Mouse (Mus musculus): Measurements from ENCODE around the gene Myo9b. TPM values are rescaled to one million over a fixed set of nuclear protein-coding genes. Genes with fewer than 3 reads are reported as not detected.

The Myo9b gene
- polyA plus RNA-seq, 1 experiment: 8.8 TPM

GRCm38 (mm10) chr8:71297439-71297838 is 24.9 kb downstream of the Myo9b start:
- H3K4me3 ChIP-seq (ENCODE audit: control insufficient read depth, low read depth, low read length): no peak overlapping the region
- no peaks in the 10 kb centered on the region for H3K4me1 ChIP-seq (ENCODE audit: control insufficient read depth, insufficient read depth, low read length)
- TF ChIP-seq CTCF (IDR thresholded peaks at IDR 0.05; ENCODE audit: control insufficient read depth, insufficient read depth, insufficient replicate concordance, low read depth, low read length): no peak
- no peaks in the 10 kb centered on the region for H3K27me3 ChIP-seq (ENCODE audit: control insufficient read depth, insufficient read depth, low read length)
- no peaks in the 10 kb centered on the region for H3K36me3 ChIP-seq (ENCODE audit: control insufficient read depth, insufficient read depth, low read length)
- no peak overlapping the region for H3K27ac ChIP-seq (ENCODE audit: control insufficient read depth, insufficient read depth, low read depth, low read length)

- Histone ChIP-seq H3K4me1 (ENCODE audit: control insufficient read depth, insufficient read depth, low read length) (no peaks in the 10 kb centered on the region), H3K36me3 (ENCODE audit: control insufficient read depth, insufficient read depth, low read length) (no peaks in the 10 kb centered on the region), H3K27me3 (ENCODE audit: control insufficient read depth, insufficient read depth, low read length) (no peaks in the 10 kb centered on the region), H3K27ac (ENCODE audit: control insufficient read depth, insufficient read depth, low read depth, low read length) (no peak overlapping the region), H3K4me3 (ENCODE audit: control insufficient read depth, low read depth, low read length) (no peak overlapping the region)
- TF ChIP-seq CTCF (IDR thresholded peaks at IDR 0.05; ENCODE audit: control insufficient read depth, insufficient read depth, insufficient replicate concordance, low read depth, low read length): no peak
- TF ChIP-seq POLR2A (IDR thresholded peaks at IDR 0.05; ENCODE audit: control insufficient read depth, low read depth, low read length): no peak
Observed at GRCm38 (mm10) chr8:71299716-71300115, 27.2 kb downstream of the Myo9b start.

- H3K27ac ChIP-seq (ENCODE audit: control insufficient read depth, insufficient read depth, low read depth, low read length): no peak overlapping the region
- no peak for TF ChIP-seq POLR2A (IDR thresholded peaks at IDR 0.05; ENCODE audit: control insufficient read depth, low read depth, low read length)
- TF ChIP-seq CTCF (IDR thresholded peaks at IDR 0.05; ENCODE audit: control insufficient read depth, insufficient read depth, insufficient replicate concordance, low read depth, low read length): no peak
- H3K36me3 ChIP-seq (ENCODE audit: control insufficient read depth, insufficient read depth, low read length): no peaks in the 10 kb centered on the region
- no peak overlapping the region for H3K4me3 ChIP-seq (ENCODE audit: control insufficient read depth, low read depth, low read length)
- no peaks in the 10 kb centered on the region for H3K4me1 ChIP-seq (ENCODE audit: control insufficient read depth, insufficient read depth, low read length)
- no peaks in the 10 kb centered on the region for H3K27me3 ChIP-seq (ENCODE audit: control insufficient read depth, insufficient read depth, low read length)
Observed at GRCm38 (mm10) chr8:71302788-71303187, 30.3 kb downstream of the Myo9b start.

GRCm38 (mm10) chr8:71303632-71304031 is 31.1 kb downstream of the Myo9b start:
- no peak overlapping the region for H3K4me3 ChIP-seq (ENCODE audit: control insufficient read depth, low read depth, low read length)
- no peaks in the 10 kb centered on the region for H3K4me1 ChIP-seq (ENCODE audit: control insufficient read depth, insufficient read depth, low read length)
- TF ChIP-seq POLR2A (IDR thresholded peaks at IDR 0.05; ENCODE audit: control insufficient read depth, low read depth, low read length) (no peak), CTCF (IDR thresholded peaks at IDR 0.05; ENCODE audit: control insufficient read depth, insufficient read depth, insufficient replicate concordance, low read depth, low read length) (no peak)
- no peaks in the 10 kb centered on the region for H3K27me3 ChIP-seq (ENCODE audit: control insufficient read depth, insufficient read depth, low read length)
- H3K36me3 ChIP-seq (ENCODE audit: control insufficient read depth, insufficient read depth, low read length): no peaks in the 10 kb centered on the region
- H3K27ac ChIP-seq (ENCODE audit: control insufficient read depth, insufficient read depth, low read depth, low read length): no peak overlapping the region

- no peak overlapping the region for H3K27ac ChIP-seq (ENCODE audit: control insufficient read depth, insufficient read depth, low read depth, low read length)
- no peak overlapping the region for H3K4me3 ChIP-seq (ENCODE audit: control insufficient read depth, low read depth, low read length)
- no peaks in the 10 kb centered on the region; the same call in 1 of the 2 replicates for H3K4me1 ChIP-seq (ENCODE audit: control insufficient read depth, insufficient read depth, low read length)
- no peak for TF ChIP-seq POLR2A (IDR thresholded peaks at IDR 0.05; ENCODE audit: control insufficient read depth, low read depth, low read length)
- TF ChIP-seq CTCF (IDR thresholded peaks at IDR 0.05; ENCODE audit: control insufficient read depth, insufficient read depth, insufficient replicate concordance, low read depth, low read length): no peak
- H3K27me3 ChIP-seq (ENCODE audit: control insufficient read depth, insufficient read depth, low read length): no peaks in the 10 kb centered on the region
- H3K36me3 ChIP-seq (ENCODE audit: control insufficient read depth, insufficient read depth, low read length): no peaks in the 10 kb centered on the region
Observed at GRCm38 (mm10) chr8:71305988-71306387, 33.5 kb downstream of the Myo9b start.

- H3K27me3 ChIP-seq (ENCODE audit: control insufficient read depth, insufficient read depth, low read length): no peaks in the 10 kb centered on the region
- no peaks in the 10 kb centered on the region for H3K36me3 ChIP-seq (ENCODE audit: control insufficient read depth, insufficient read depth, low read length)
- no peak overlapping the region for H3K4me3 ChIP-seq (ENCODE audit: control insufficient read depth, low read depth, low read length)
- no peaks in the 10 kb centered on the region; the same call in 1 of the 2 replicates for H3K4me1 ChIP-seq (ENCODE audit: control insufficient read depth, insufficient read depth, low read length)
- TF ChIP-seq POLR2A (IDR thresholded peaks at IDR 0.05; ENCODE audit: control insufficient read depth, low read depth, low read length) (no peak), CTCF (IDR thresholded peaks at IDR 0.05; ENCODE audit: control insufficient read depth, insufficient read depth, insufficient replicate concordance, low read depth, low read length) (no peak)
- H3K27ac ChIP-seq (ENCODE audit: control insufficient read depth, insufficient read depth, low read depth, low read length): no peak overlapping the region
Observed at GRCm38 (mm10) chr8:71307371-71307770, 34.9 kb downstream of the Myo9b start.

GRCm38 (mm10) chr8:71307913-71308312 is 35.4 kb downstream of the Myo9b start:
- Histone ChIP-seq H3K27ac (ENCODE audit: control insufficient read depth, insufficient read depth, low read depth, low read length) (no peak overlapping the region), H3K4me1 (ENCODE audit: control insufficient read depth, insufficient read depth, low read length) (no peaks in the 10 kb centered on the region; the same call in 1 of the 2 replicates), H3K36me3 (ENCODE audit: control insufficient read depth, insufficient read depth, low read length) (no peaks in the 10 kb centered on the region), H3K27me3 (ENCODE audit: control insufficient read depth, insufficient read depth, low read length) (no peaks in the 10 kb centered on the region), H3K4me3 (ENCODE audit: control insufficient read depth, low read depth, low read length) (no peak overlapping the region)
- no peak for TF ChIP-seq CTCF (IDR thresholded peaks at IDR 0.05; ENCODE audit: control insufficient read depth, insufficient read depth, insufficient replicate concordance, low read depth, low read length)
- no peak for TF ChIP-seq POLR2A (IDR thresholded peaks at IDR 0.05; ENCODE audit: control insufficient read depth, low read depth, low read length)

GRCm38 (mm10) chr8:71310446-71310845 is 37.9 kb downstream of the Myo9b start:
- no peaks in the 10 kb centered on the region; the same call in 1 of the 2 replicates for H3K4me1 ChIP-seq (ENCODE audit: control insufficient read depth, insufficient read depth, low read length)
- H3K4me3 ChIP-seq (ENCODE audit: control insufficient read depth, low read depth, low read length): no peak overlapping the region
- H3K27ac ChIP-seq (ENCODE audit: control insufficient read depth, insufficient read depth, low read depth, low read length): no peak overlapping the region
- H3K27me3 ChIP-seq (ENCODE audit: control insufficient read depth, insufficient read depth, low read length): no peaks in the 10 kb centered on the region
- TF ChIP-seq POLR2A (IDR thresholded peaks at IDR 0.05; ENCODE audit: control insufficient read depth, low read depth, low read length): no peak
- TF ChIP-seq CTCF (IDR thresholded peaks at IDR 0.05; ENCODE audit: control insufficient read depth, insufficient read depth, insufficient replicate concordance, low read depth, low read length): no peak
- H3K36me3 ChIP-seq (ENCODE audit: control insufficient read depth, insufficient read depth, low read length): no peaks in the 10 kb centered on the region
